Mouse (Mus musculus) megakaryocyte, embryonic 14.5 days (primary cell): ENCODE results near the gene Hal.
"Not testable (repeated sequence)": the region's sequence is repeated elsewhere in the genome, so short reads cannot be mapped to it uniquely, and the experiment has no call there.

Experiments
- FLI1 ChIP-seq: IDR thresholded peaks from 2 replicates; pipeline ENCODE4 v1.6.1; 2012; ENCODE audit warnings: low read length, inconsistent platforms, mixed read lengths
- GATA1 ChIP-seq: IDR thresholded peaks from 3 replicates; pipeline ENCODE4 v1.6.1; 2012; ENCODE audit warnings: mixed read lengths, low read length, inconsistent platforms, borderline replicate concordance

DNA sequence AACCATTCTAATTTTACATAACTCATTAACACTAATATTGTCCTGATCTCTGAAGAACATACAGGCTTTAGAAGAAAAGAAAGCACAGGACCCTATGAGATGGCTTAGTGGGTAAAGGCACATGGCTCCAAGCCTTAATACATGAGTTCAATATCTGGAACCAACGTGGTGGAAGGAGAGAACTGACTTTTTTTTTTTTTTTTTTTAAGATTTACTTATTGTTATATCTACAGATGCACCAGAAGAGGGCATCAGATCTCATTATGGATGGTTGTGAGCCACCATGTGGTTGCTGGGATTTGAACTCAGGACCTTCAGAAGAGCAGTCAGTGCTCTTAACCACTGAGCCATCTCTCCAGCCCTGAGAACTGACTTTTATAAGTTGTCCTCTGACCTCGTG lies 69.4 kb downstream of the Hal start:
- TF ChIP-seq FLI1, GATA1: not testable (repeated sequence)
